Mouse (Mus musculus): ENCODE measurements around the gene Hnrnpk.

DNA sequence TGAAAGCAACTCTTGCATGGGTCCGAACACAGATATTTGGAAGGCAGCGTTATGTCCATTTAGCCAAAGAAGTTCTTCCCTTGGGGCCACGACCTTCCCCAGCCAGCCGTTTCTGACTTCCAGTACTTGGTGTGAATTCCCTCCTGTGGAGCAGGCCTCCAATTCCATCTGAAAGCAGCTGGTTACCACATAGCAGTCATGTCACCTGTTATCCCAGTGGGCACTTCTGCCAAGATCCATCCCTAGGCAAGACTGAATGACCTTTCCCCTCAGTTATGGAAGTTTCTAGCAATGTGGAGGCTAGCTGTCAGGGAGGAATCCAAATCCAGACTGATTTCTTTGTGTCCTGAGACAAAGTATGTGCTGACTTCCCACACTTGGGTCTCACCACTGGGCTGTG, 17.9 kb upstream of the Hnrnpk start:
- TF ChIP-seq POLR2A (IDR thresholded peaks at IDR 0.05; ENCODE audit: low read depth, low read length): no peak
- TF ChIP-seq CTCF (conservative IDR thresholded peaks at IDR 0.05; ENCODE audit: insufficient read depth, insufficient read length, low read depth, low read length): no peak
